Mouse (Mus musculus): ENCODE measurements at regions not wholly inside any gene's neighbourhood (a gene's known extent, or its start where the extent isn't known, plus 50 kb on each side); places are given as distances from the start of the nearest gene placed in this dataset.

GRCm38 (mm10) chr13:59888038-59889016 lies 65.4 kb upstream of the Tut7 start:
- no peak for ATAC-seq
- H3K36me3 ChIP-seq (ENCODE audit: insufficient read depth): no peaks in the 10 kb centered on the region

GRCm38 (mm10) chr13:59887306-59887705 lies 64.4 kb upstream of the Tut7 start:
- no peaks in the 10 kb centered on the region for H3K9me3 ChIP-seq (ENCODE audit: low read length)
- H3K36me3 ChIP-seq (ENCODE audit: insufficient read depth): no peaks in the 10 kb centered on the region
- H3K4me3 ChIP-seq (ENCODE audit: low read depth, low read length): no peak overlapping the region
- H3K27ac ChIP-seq (ENCODE audit: low read depth, low read length): no peak overlapping the region
- WGBS: 82% methylated on average over 4 of the region's 4 CpGs
- no peaks in the 10 kb centered on the region for H3K27me3 ChIP-seq (ENCODE audit: insufficient read depth, low read length)
- H3K4me2 ChIP-seq (ENCODE audit: low read depth): no peak overlapping the region
- peaks cover 4% of the 10 kb centered on the region; the same call in 1 of the 2 replicates for H3K4me1 ChIP-seq (ENCODE audit: insufficient read depth)
- H3K9ac ChIP-seq: no peak overlapping the region
- DNase-seq (no peak), ATAC-seq (no peak)
- TF ChIP-seq CTCF (IDR thresholded peaks at IDR 0.05; ENCODE audit: low read depth): no peak

More at GRCm38 (mm10) chr13:59888038-59889016, 65.4 kb upstream of the Tut7 start:
- Histone ChIP-seq H3K27ac (ENCODE audit: low read depth, low read length) (no peak overlapping the region), H3K4me1 (ENCODE audit: insufficient read depth) (peaks cover 4% of the 10 kb centered on the region; the same call in 1 of the 2 replicates), H3K4me3 (ENCODE audit: low read depth, low read length) (no peak overlapping the region), H3K4me2 (ENCODE audit: low read depth) (no peak overlapping the region), H3K9ac (no peak overlapping the region), H3K9me3 (ENCODE audit: low read length) (no peaks in the 10 kb centered on the region), H3K27me3 (ENCODE audit: insufficient read depth, low read length) (no peaks in the 10 kb centered on the region)
- DNase-seq: no peak
- TF ChIP-seq CTCF (IDR thresholded peaks at IDR 0.05; ENCODE audit: low read depth): no peak

- H3K4me2 ChIP-seq (ENCODE audit: low read depth): no peak overlapping the region
- no peak overlapping the region for H3K4me3 ChIP-seq (ENCODE audit: low read depth, low read length)
- H3K9ac ChIP-seq: no peak overlapping the region
- H3K27ac ChIP-seq (ENCODE audit: low read depth, low read length): no peak overlapping the region
- H3K4me1 ChIP-seq (ENCODE audit: insufficient read depth): peaks cover 4% of the 10 kb centered on the region; the same call in 1 of the 2 replicates
- TF ChIP-seq CTCF (IDR thresholded peaks at IDR 0.05; ENCODE audit: low read depth): peak; percentile 28; the same call in 1 of the 2 replicates
- no peaks in the 10 kb centered on the region for H3K36me3 ChIP-seq (ENCODE audit: insufficient read depth)
- H3K9me3 ChIP-seq (ENCODE audit: low read length): no peaks in the 10 kb centered on the region
- no peaks in the 10 kb centered on the region for H3K27me3 ChIP-seq (ENCODE audit: insufficient read depth, low read length)
- DNase-seq (no peak), ATAC-seq (no peak)
- 51% methylated on average over 3 of the region's 3 CpGs for WGBS
Measured at GRCm38 (mm10) chr13:59886572-59886971, 63.6 kb upstream of the Tut7 start.

- Histone ChIP-seq H3K4me3 (ENCODE audit: low read depth, low read length) (peak overlapping the region; percentile 23; the same call in 1 of the 2 replicates), H3K27ac (ENCODE audit: low read depth, low read length) (peak overlapping the region; percentile 57), H3K4me2 (ENCODE audit: low read depth) (peak overlapping the region; percentile 35), H3K4me1 (ENCODE audit: insufficient read depth) (no peaks in the 10 kb centered on the region), H3K36me3 (ENCODE audit: insufficient read depth) (no peaks in the 10 kb centered on the region), H3K27me3 (ENCODE audit: insufficient read depth, low read length) (no peaks in the 10 kb centered on the region), H3K9ac (peak overlapping the region; percentile 45), H3K9me3 (ENCODE audit: low read length) (no peaks in the 10 kb centered on the region)
- peak; percentile 62; the same call in 1 of the 2 replicates for ATAC-seq
- no peak for TF ChIP-seq CTCF (IDR thresholded peaks at IDR 0.05; ENCODE audit: low read depth)
- WGBS: 20% methylated on average over 18 of the region's 19 CpGs
- no peak for DNase-seq
Measured at GRCm38 (mm10) chr13:59881989-59882784, 59.2 kb upstream of the Tut7 start.

GRCm38 (mm10) chr13:59880055-59880454 lies 57.1 kb upstream of the Tut7 start:
- ATAC-seq (no peak), DNase-seq (no peak)

GRCm38 (mm10) chr13:59875637-59876036 lies 52.7 kb upstream of the Tut7 start:
- no peak for TF ChIP-seq CTCF (IDR thresholded peaks at IDR 0.05; ENCODE audit: low read depth)
- Histone ChIP-seq H3K36me3 (ENCODE audit: insufficient read depth) (no peaks in the 10 kb centered on the region), H3K4me2 (ENCODE audit: low read depth) (no peak overlapping the region), H3K9me3 (ENCODE audit: low read length) (no peaks in the 10 kb centered on the region), H3K4me1 (ENCODE audit: insufficient read depth) (no peaks in the 10 kb centered on the region), H3K27me3 (ENCODE audit: insufficient read depth, low read length) (no peaks in the 10 kb centered on the region), H3K27ac (ENCODE audit: low read depth, low read length) (no peak overlapping the region), H3K4me3 (ENCODE audit: low read depth, low read length) (no peak overlapping the region), H3K9ac (no peak overlapping the region)
- ATAC-seq (no peak), DNase-seq (no peak)
- WGBS: 85% methylated on average over 2 of the region's 2 CpGs

More at GRCm38 (mm10) chr13:59880055-59880454, 57.1 kb upstream of the Tut7 start:
- no peaks in the 10 kb centered on the region for H3K4me1 ChIP-seq (ENCODE audit: insufficient read depth)
- TF ChIP-seq CTCF (IDR thresholded peaks at IDR 0.05; ENCODE audit: low read depth): no peak
- no peaks in the 10 kb centered on the region for H3K9me3 ChIP-seq (ENCODE audit: low read length)
- H3K36me3 ChIP-seq (ENCODE audit: insufficient read depth): no peaks in the 10 kb centered on the region
- no peaks in the 10 kb centered on the region for H3K27me3 ChIP-seq (ENCODE audit: insufficient read depth, low read length)
- H3K4me3 ChIP-seq (ENCODE audit: low read depth, low read length): no peak overlapping the region
- H3K27ac ChIP-seq (ENCODE audit: low read depth, low read length): no peak overlapping the region
- no peak overlapping the region for H3K9ac ChIP-seq
- H3K4me2 ChIP-seq (ENCODE audit: low read depth): no peak overlapping the region
- WGBS: 78% methylated on average over 3 of the region's 3 CpGs
